Mouse (Mus musculus) embryonic stem cell, embryonic (primary cell): Measurements from ENCODE around the gene Sh3bgrl.

Experiments used
- CTCF ChIA-PET, 4 experiments: fragments of 300-600 bp in 2 of 4; fragments of 350-600 bp in 2 of 4; sonication (Branson Sonifier 250); formaldehyde crosslinking; loops; one replicate each; lab custom pipeline; 2022; ENCODE audit warnings: inconsistent platforms in 2 of 4; lab: Charles Lee
- POLR2A ChIA-PET, 4 experiments: fragments of 300-600 bp in 2 of 4; fragments of 350-600 bp in 2 of 4; sonication (Branson Sonifier 250); formaldehyde crosslinking; loops; one replicate each; lab custom pipeline; 2022; ENCODE audit warnings: antibody characterized with exemption in 4 of 4, inconsistent platforms in 1 of 4; lab: Charles Lee

The Sh3bgrl gene

GRCm38 (mm10) chrX:109191436-109191835 is 96.3 kb downstream of the Sh3bgrl start:
- ChIA-PET POLR2A (no interaction called here), CTCF (no interaction called here)

GRCm38 (mm10) chrX:109196468-109196867 is 101.3 kb downstream of the Sh3bgrl start, which contains the start of gene Gm6377:
Gm6377 (plus strand) TSS chrX:109196756.
- CTCF ChIA-PET: no interaction called here
- POLR2A ChIA-PET: no interaction called here

- ChIA-PET POLR2A (no interaction called here), CTCF (no interaction called here)
Observed at GRCm38 (mm10) chrX:109207843-109208242, 112.7 kb downstream of the Sh3bgrl start.

GRCm38 (mm10) chrX:109228720-109229119 is 133.6 kb downstream of the Sh3bgrl start:
- ChIA-PET CTCF (no interaction called here), POLR2A (no interaction called here)

- POLR2A ChIA-PET: no interaction called here
- CTCF ChIA-PET: no interaction called here
Observed at GRCm38 (mm10) chrX:109235383-109236036, 140.3 kb downstream of the Sh3bgrl start.

GRCm38 (mm10) chrX:109238163-109238562 is 143.0 kb downstream of the Sh3bgrl start:
- POLR2A ChIA-PET: no interaction called here

More at GRCm38 (mm10) chrX:109238163-109238562, 143.0 kb downstream of the Sh3bgrl start:
- CTCF ChIA-PET: no interaction called here
